Mouse (Mus musculus) retina, postnatal 1 day (tissue): ENCODE data around the gene Trip10.

Experiments used
- DNase-seq: peaks from one replicate; pipeline ENCODE4 v3.0.0-alpha.2; 2012

Gene Trip10

GRCm38 (mm10) chr17:57292968-57293367, 43.7 kb downstream of the Trip10 start:
- DNase-seq: no peak

DNA sequence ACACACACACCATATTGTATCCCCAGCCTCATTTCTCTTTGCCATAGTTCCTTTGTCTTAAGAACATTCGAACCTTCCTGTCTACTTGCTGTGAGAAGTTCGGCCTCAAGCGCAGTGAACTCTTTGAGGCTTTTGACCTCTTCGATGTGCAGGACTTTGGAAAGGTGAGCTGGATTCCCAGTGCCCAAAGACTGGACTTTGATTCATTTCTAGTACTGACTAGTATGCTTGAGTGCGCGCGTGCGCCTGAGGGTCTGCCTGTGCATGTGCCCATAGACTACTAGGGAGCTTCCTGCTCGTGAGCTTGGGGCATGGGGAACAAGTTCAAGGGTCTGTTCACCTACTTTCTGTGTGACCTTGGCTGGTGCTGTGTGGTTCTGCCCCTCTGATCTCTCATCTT, 46.7 kb downstream of the Trip10 start:
- no peak for DNase-seq

GRCm38 (mm10) chr17:57297040-57297439, 47.8 kb downstream of the Trip10 start:
- no peak for DNase-seq

DNA sequence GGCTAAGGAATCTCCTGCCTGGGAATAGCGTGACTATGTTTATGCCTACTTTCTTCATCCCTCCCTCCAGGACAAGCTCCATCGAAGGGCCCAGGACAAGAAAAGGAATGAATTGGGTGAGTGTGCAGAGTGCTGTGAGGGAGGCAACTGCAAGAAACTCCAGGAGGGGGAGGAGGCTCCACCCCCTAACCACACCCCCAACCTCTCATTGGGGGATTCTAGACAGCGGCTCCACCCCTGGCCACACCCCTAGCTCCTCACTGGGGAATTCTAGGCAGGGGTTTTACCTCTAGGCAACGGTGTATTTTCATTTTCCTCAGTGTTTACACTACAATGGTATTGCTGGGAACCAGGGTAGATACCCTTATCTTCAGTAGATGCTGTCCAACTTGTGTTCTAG, 56.3 kb downstream of the Trip10 start:
- DNase-seq: no peak

- no peak for DNase-seq
These were observed 57.8 kb downstream of the Trip10 start for GRCm38 (mm10) chr17:57307074-57307473.

- peak; percentile 8 for DNase-seq
These were observed 62.5 kb downstream of the Trip10 start for GRCm38 (mm10) chr17:57311801-57312200.
